Mouse (Mus musculus) embryonic facial prominence, embryonic 10.5 days (tissue): ENCODE data around the gene Chst5. TPM values are rescaled to one million over a fixed set of nuclear protein-coding genes. Genes with fewer than 3 reads are reported as not detected.

Source experiments
- DNase-seq: peaks from one replicate; pipeline ENCODE4 v3.0.0-alpha.2; 2017; ENCODE audit warnings: low spot score
- H3K27ac ChIP-seq: fragments of 300-500 bp; sonication (generic); replicated peaks from 2 replicates; pipeline ENCODE4 v1.5.1; 2016; ENCODE audit warnings: mild to moderate bottlenecking
- H3K27me3 ChIP-seq: fragments of 300-500 bp; sonication (generic); replicated peaks from 2 replicates; pipeline ENCODE4 v1.6.1; 2016; ENCODE audit warnings: low read depth, mild to moderate bottlenecking; ENCODE audit not compliant: poor library complexity, severe bottlenecking
- H3K36me3 ChIP-seq: fragments of 300-500 bp; sonication (generic); replicated peaks from 2 replicates; pipeline ENCODE4 v1.6.1; 2016; ENCODE audit warnings: mild to moderate bottlenecking, moderate library complexity
- H3K4me1 ChIP-seq: fragments of 300-500 bp; sonication (generic); 2 replicates; pipeline ENCODE4 v1.6.1; 2016
- H3K4me3 ChIP-seq: fragments of 300-500 bp; sonication (generic); 2 replicates; pipeline ENCODE4 v1.5.1; 2016; ENCODE audit warnings: mild to moderate bottlenecking, moderate library complexity
- H3K9me3 ChIP-seq: fragments of 300-500 bp; sonication (generic); 2 replicates; pipeline ENCODE4 v1.6.1; 2016; ENCODE audit warnings: mild to moderate bottlenecking
- WGBS: fragments of 180-500 bp; shearing (Covaris S2); methylation state at CpG from one replicate; pipeline ENCODE4 v1.1.7; 2016; 5-methylcytosine and 5-hydroxymethylcytosine counted together
- polyA plus RNA-seq: library from polyadenylated mRNA; unstranded; fragments of >200 nt; fragmentation: Nextera tagmentation; extraction: Ambion mirVana; gene quantifications from 2 replicates; pipeline ENCODE4 v1.2.1, GENCODE M21; 2016

Chst5 gene
- polyA plus RNA-seq, 1 experiment from 2014 or later = 2.7 TPM

GRCm38 (mm10) chr8:111887479-111887878, 22.8 kb downstream of the Chst5 start:
- DNase-seq = no peak
- no peaks in the 10 kb centered on the region for H3K9me3 ChIP-seq
- peaks cover 67% of the 10 kb centered on the region for H3K27me3 ChIP-seq
- H3K27ac ChIP-seq = no peak overlapping the region
- no peaks in the 10 kb centered on the region for H3K36me3 ChIP-seq
- 86% methylated on average over 1 of the region's 1 CpGs for WGBS
- peaks cover 20% of the 10 kb centered on the region for H3K4me1 ChIP-seq
- no peak overlapping the region for H3K4me3 ChIP-seq

- no peaks in the 10 kb centered on the region for H3K36me3 ChIP-seq
- H3K9me3 ChIP-seq = no peaks in the 10 kb centered on the region
- no peak overlapping the region for H3K27ac ChIP-seq
- H3K4me1 ChIP-seq = no peaks in the 10 kb centered on the region
- 84% methylated on average over 4 of the region's 4 CpGs for WGBS
- H3K27me3 ChIP-seq = peaks cover 28% of the 10 kb centered on the region
- DNase-seq = no peak
- no peak overlapping the region for H3K4me3 ChIP-seq
Observed at GRCm38 (mm10) chr8:111883615-111884014, 26.6 kb downstream of the Chst5 start.

- peak; percentile 66 for DNase-seq
- no peak overlapping the region for H3K4me3 ChIP-seq
- 6% methylated on average over 2 of the region's 2 CpGs for WGBS
Observed at GRCm38 (mm10) chr8:111881591-111881990, 28.7 kb downstream of the Chst5 start.

GRCm38 (mm10) chr8:111877711-111878110, 32.5 kb downstream of the Chst5 start:
- DNase-seq = no peak
- Histone ChIP-seq H3K4me3 (no peak overlapping the region), H3K36me3 (peaks cover 4% of the 10 kb centered on the region; the same call in 1 of the 2 replicates), H3K27me3 (no peaks in the 10 kb centered on the region), H3K4me1 (peaks cover 9% of the 10 kb centered on the region), H3K9me3 (no peaks in the 10 kb centered on the region), H3K27ac (no peak overlapping the region)
- WGBS = 71% methylated on average over 9 of the region's 9 CpGs

More at GRCm38 (mm10) chr8:111881591-111881990, 28.7 kb downstream of the Chst5 start:
- peaks cover 8% of the 10 kb centered on the region for H3K27me3 ChIP-seq
- H3K4me1 ChIP-seq = no peaks in the 10 kb centered on the region
- H3K9me3 ChIP-seq = no peaks in the 10 kb centered on the region
- H3K27ac ChIP-seq = no peak overlapping the region
- no peaks in the 10 kb centered on the region for H3K36me3 ChIP-seq

GRCm38 (mm10) chr8:111876355-111876948, 33.8 kb downstream of the Chst5 start, which contains the start of gene Tmem170:
Tmem170 (minus strand) TSS chr8:111876750.
- H3K4me3 ChIP-seq = peak within 1 kb of the TSS; percentile 84
- H3K9me3 ChIP-seq = no peaks in the 10 kb centered on the region
- H3K4me1 ChIP-seq = peaks cover 9% of the 10 kb centered on the region
- WGBS = under 1% methylated on average over 53 of the region's 53 CpGs
- peak within 1 kb of the TSS; percentile 91 for H3K27ac ChIP-seq
- no peaks in the 10 kb centered on the region for H3K27me3 ChIP-seq
- H3K36me3 ChIP-seq = peaks cover 12% of the 10 kb centered on the region; the same call in 1 of the 2 replicates
- peak; percentile 98 for DNase-seq

GRCm38 (mm10) chr8:111875758-111876157, 34.5 kb downstream of the Chst5 start:
- WGBS = 28% methylated on average over 9 of the region's 9 CpGs
- peaks cover 9% of the 10 kb centered on the region for H3K4me1 ChIP-seq
- no peak for DNase-seq
- H3K36me3 ChIP-seq = peaks cover 12% of the 10 kb centered on the region; the same call in 1 of the 2 replicates
- H3K27ac ChIP-seq = peak overlapping the region; percentile 91
- no peaks in the 10 kb centered on the region for H3K27me3 ChIP-seq
- H3K9me3 ChIP-seq = no peaks in the 10 kb centered on the region
- H3K4me3 ChIP-seq = peak overlapping the region; percentile 84

GRCm38 (mm10) chr8:111871278-111871677, 39.0 kb downstream of the Chst5 start:
- peaks cover 18% of the 10 kb centered on the region for H3K36me3 ChIP-seq
- no peak overlapping the region for H3K27ac ChIP-seq
- DNase-seq = no peak
- H3K27me3 ChIP-seq = no peaks in the 10 kb centered on the region
- no peak overlapping the region for H3K4me3 ChIP-seq
- peaks cover 9% of the 10 kb centered on the region for H3K4me1 ChIP-seq
- H3K9me3 ChIP-seq = no peaks in the 10 kb centered on the region
- 82% methylated on average over 3 of the region's 3 CpGs for WGBS

- Histone ChIP-seq H3K9me3 (no peaks in the 10 kb centered on the region), H3K4me1 (peaks cover under 1% of the 10 kb centered on the region; the same call in 1 of the 2 replicates), H3K27ac (no peak overlapping the region), H3K36me3 (peaks cover 27% of the 10 kb centered on the region), H3K4me3 (no peak overlapping the region), H3K27me3 (no peaks in the 10 kb centered on the region)
- DNase-seq = no peak
- WGBS = 86% methylated on average over 3 of the region's 3 CpGs
Observed at GRCm38 (mm10) chr8:111870379-111870778, 39.9 kb downstream of the Chst5 start.

GRCm38 (mm10) chr8:111868664-111869063, 41.6 kb downstream of the Chst5 start:
- 31% methylated on average over 2 of the region's 2 CpGs for WGBS
- Histone ChIP-seq H3K4me1 (no peaks in the 10 kb centered on the region), H3K4me3 (no peak overlapping the region), H3K27me3 (no peaks in the 10 kb centered on the region), H3K27ac (no peak overlapping the region), H3K36me3 (peaks cover 34% of the 10 kb centered on the region), H3K9me3 (no peaks in the 10 kb centered on the region)
- no peak for DNase-seq

- H3K4me3 ChIP-seq = no peak overlapping the region
- H3K27ac ChIP-seq = no peak overlapping the region
- no peaks in the 10 kb centered on the region for H3K9me3 ChIP-seq
- DNase-seq = no peak
- peaks cover 25% of the 10 kb centered on the region for H3K36me3 ChIP-seq
- H3K27me3 ChIP-seq = no peaks in the 10 kb centered on the region
- H3K4me1 ChIP-seq = no peaks in the 10 kb centered on the region
- 90% methylated on average over 6 of the region's 6 CpGs for WGBS
Observed at GRCm38 (mm10) chr8:111865857-111866256, 44.4 kb downstream of the Chst5 start.

- H3K27ac ChIP-seq = no peak overlapping the region
- WGBS = 91% methylated on average over 8 of the region's 8 CpGs
- no peaks in the 10 kb centered on the region for H3K9me3 ChIP-seq
- H3K36me3 ChIP-seq = peaks cover 25% of the 10 kb centered on the region
- H3K4me1 ChIP-seq = no peaks in the 10 kb centered on the region
- no peak overlapping the region for H3K4me3 ChIP-seq
- no peak for DNase-seq
- no peaks in the 10 kb centered on the region for H3K27me3 ChIP-seq
Observed at GRCm38 (mm10) chr8:111865130-111865852, 45.0 kb downstream of the Chst5 start.

- no peaks in the 10 kb centered on the region for H3K27me3 ChIP-seq
- H3K4me3 ChIP-seq = no peak overlapping the region
- WGBS = 92% methylated on average over 8 of the region's 8 CpGs
- H3K9me3 ChIP-seq = no peaks in the 10 kb centered on the region
- no peak for DNase-seq
- no peaks in the 10 kb centered on the region for H3K4me1 ChIP-seq
- H3K27ac ChIP-seq = no peak overlapping the region
- peaks cover 25% of the 10 kb centered on the region for H3K36me3 ChIP-seq
Observed at GRCm38 (mm10) chr8:111864648-111865047, 45.6 kb downstream of the Chst5 start.

- Histone ChIP-seq H3K4me1 (no peaks in the 10 kb centered on the region), H3K27ac (no peak overlapping the region), H3K36me3 (peaks cover 25% of the 10 kb centered on the region), H3K4me3 (no peak overlapping the region), H3K9me3 (no peaks in the 10 kb centered on the region), H3K27me3 (no peaks in the 10 kb centered on the region)
- 87% methylated on average over 4 of the region's 4 CpGs for WGBS
- no peak for DNase-seq
Observed at GRCm38 (mm10) chr8:111863280-111863679, 47.0 kb downstream of the Chst5 start.
